Mouse (Mus musculus) limb, embryonic 13.5 days (tissue): ENCODE data around the gene Ppie. TPM values are rescaled to one million over a fixed set of nuclear protein-coding genes. Genes with fewer than 3 reads are reported as not detected.

ENCODE experiments used
- ATAC-seq: fragments of 200-750 bp; cut with Nextera tagmentation; 2 replicates; pipeline ENCODE4 v1.8.0; 2017; ENCODE audit warnings: low read depth, moderate number of reproducible peaks, moderate TSS enrichment; ENCODE audit not compliant: low FRiP score
- H3K27ac ChIP-seq: fragments of 300-500 bp; sonication (generic); 2 replicates; pipeline ENCODE4 v1.5.1; 2015; ENCODE audit warnings: inconsistent platforms, mild to moderate bottlenecking, moderate library complexity
- H3K27me3 ChIP-seq: fragments of 300-500 bp; sonication (generic); 2 replicates; pipeline ENCODE4 v1.6.1; 2015; ENCODE audit warnings: mild to moderate bottlenecking, inconsistent platforms
- H3K36me3 ChIP-seq: fragments of 300-500 bp; sonication (generic); 2 replicates; pipeline ENCODE4 v1.6.1; 2015; ENCODE audit warnings: inconsistent platforms, mild to moderate bottlenecking, moderate library complexity
- H3K4me1 ChIP-seq: fragments of 300-500 bp; sonication (generic); 2 replicates; pipeline ENCODE4 v1.6.1; 2015; ENCODE audit warnings: inconsistent platforms
- H3K4me2 ChIP-seq: fragments of 300-500 bp; sonication (generic); replicated peaks from 2 replicates; pipeline ENCODE4 v1.6.1; 2015; ENCODE audit warnings: inconsistent platforms, mild to moderate bottlenecking, moderate library complexity
- H3K4me3 ChIP-seq: fragments of 300-500 bp; sonication (generic); 2 replicates; pipeline ENCODE4 v1.5.1; 2015; ENCODE audit warnings: moderate library complexity, mild to moderate bottlenecking, inconsistent platforms
- H3K9ac ChIP-seq: fragments of 300-500 bp; sonication (generic); 2 replicates; pipeline ENCODE4 v1.6.1; 2015; ENCODE audit warnings: mild to moderate bottlenecking, inconsistent platforms
- H3K9me3 ChIP-seq: fragments of 300-500 bp; sonication (generic); 2 replicates; pipeline ENCODE4 v1.6.1; 2016; ENCODE audit warnings: inconsistent platforms
- WGBS: fragments of 180-500 bp; shearing (Covaris S2); methylation state at CpG from one replicate; pipeline ENCODE4 v1.1.7; 2015; 5-methylcytosine and 5-hydroxymethylcytosine counted together
- polyA plus RNA-seq: library from polyadenylated mRNA; unstranded; fragments of >200 nt; fragmentation: Nextera tagmentation; extraction: Ambion mirVana; gene quantifications from 2 replicates; pipeline ENCODE4 v1.2.1, GENCODE M21; 2015

Ppie gene
- polyA plus RNA-seq, 1 experiment from 2014 or later = 103 TPM

- no peak for ATAC-seq
- no peaks in the 10 kb centered on the region for H3K36me3 ChIP-seq
- no peak overlapping the region for H3K27ac ChIP-seq
- H3K4me3 ChIP-seq = no peak overlapping the region
- no peak overlapping the region for H3K9ac ChIP-seq
- 0 out of 2 replicates have a peak, but pooled peaks cover 4% of the 10 kb centered on the region for H3K4me1 ChIP-seq
- no peaks in the 10 kb centered on the region for H3K9me3 ChIP-seq
- H3K4me2 ChIP-seq = no peak overlapping the region
- 75% methylated on average over 2 of the region's 2 CpGs for WGBS
- H3K27me3 ChIP-seq = no peaks in the 10 kb centered on the region; the same call in 1 of the 2 replicates
Observed at GRCm38 (mm10) chr4:123085290-123085689, 54.5 kb downstream of the Ppie start.

DNA sequence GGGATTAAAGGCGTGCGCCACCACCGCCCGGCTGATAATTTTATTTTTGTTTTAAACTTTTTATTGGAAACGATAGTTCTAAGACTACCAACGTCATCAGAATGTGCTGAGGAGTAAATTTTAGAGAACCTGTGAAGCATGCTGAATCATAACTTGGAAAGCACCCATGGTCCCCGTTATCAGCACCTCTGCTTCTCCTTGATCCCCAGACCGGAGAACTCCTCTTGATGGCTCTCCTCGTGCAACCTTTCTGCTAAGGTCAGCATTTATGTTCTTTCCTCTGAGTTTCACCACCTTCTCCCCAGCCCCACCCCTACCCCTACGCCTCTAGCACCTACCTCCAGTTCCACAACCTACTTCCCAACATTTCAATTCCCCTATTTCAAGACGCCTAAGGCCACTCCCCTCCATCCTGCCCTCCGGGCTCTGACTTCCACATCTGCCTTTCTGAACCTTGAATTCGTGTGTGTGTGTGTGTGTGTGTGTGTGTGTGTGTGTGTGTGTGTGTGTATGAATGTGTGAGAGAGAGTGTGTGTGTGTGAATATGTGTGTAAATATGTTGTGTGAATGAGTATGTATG is 56.3 kb downstream of the Ppie start:
- H3K36me3 ChIP-seq = no peaks in the 10 kb centered on the region

GRCm38 (mm10) chr4:123082283-123083163 is 57.2 kb downstream of the Ppie start:
- peak; percentile 48 for ATAC-seq
- Histone ChIP-seq H3K4me3 (no peak overlapping the region), H3K9me3 (peaks cover 2% of the 10 kb centered on the region; the same call in 1 of the 2 replicates), H3K27me3 (no peaks in the 10 kb centered on the region; the same call in 1 of the 2 replicates), H3K36me3 (no peaks in the 10 kb centered on the region), H3K9ac (no peak overlapping the region), H3K4me1 (0 out of 2 replicates have a peak, but pooled peaks cover 4% of the 10 kb centered on the region), H3K4me2 (no peak overlapping the region), H3K27ac (no peak overlapping the region)
- 73% methylated on average over 20 of the region's 20 CpGs for WGBS

More for the DNA sequence above, 56.3 kb downstream of the Ppie start:
- no peak overlapping the region for H3K27ac ChIP-seq
- no peaks in the 10 kb centered on the region; the same call in 1 of the 2 replicates for H3K27me3 ChIP-seq
- H3K9ac ChIP-seq = no peak overlapping the region
- no peaks in the 10 kb centered on the region for H3K9me3 ChIP-seq
- no peak overlapping the region for H3K4me2 ChIP-seq
- no peak for ATAC-seq
- H3K4me3 ChIP-seq = no peak overlapping the region
- 0 out of 2 replicates have a peak, but pooled peaks cover 4% of the 10 kb centered on the region for H3K4me1 ChIP-seq
- 66% methylated on average over 13 of the region's 13 CpGs for WGBS

- ATAC-seq = no peak
- Histone ChIP-seq H3K4me1 (0 out of 2 replicates have a peak, but pooled peaks cover 4% of the 10 kb centered on the region), H3K4me2 (no peak overlapping the region), H3K27me3 (no peaks in the 10 kb centered on the region; the same call in 1 of the 2 replicates), H3K9ac (no peak overlapping the region), H3K27ac (no peak overlapping the region), H3K9me3 (peaks cover 4% of the 10 kb centered on the region; the same call in 1 of the 2 replicates), H3K36me3 (no peaks in the 10 kb centered on the region), H3K4me3 (no peak overlapping the region)
- WGBS = 36% methylated on average over 13 of the region's 13 CpGs
Observed at GRCm38 (mm10) chr4:123080791-123081190, 59.0 kb downstream of the Ppie start.

DNA sequence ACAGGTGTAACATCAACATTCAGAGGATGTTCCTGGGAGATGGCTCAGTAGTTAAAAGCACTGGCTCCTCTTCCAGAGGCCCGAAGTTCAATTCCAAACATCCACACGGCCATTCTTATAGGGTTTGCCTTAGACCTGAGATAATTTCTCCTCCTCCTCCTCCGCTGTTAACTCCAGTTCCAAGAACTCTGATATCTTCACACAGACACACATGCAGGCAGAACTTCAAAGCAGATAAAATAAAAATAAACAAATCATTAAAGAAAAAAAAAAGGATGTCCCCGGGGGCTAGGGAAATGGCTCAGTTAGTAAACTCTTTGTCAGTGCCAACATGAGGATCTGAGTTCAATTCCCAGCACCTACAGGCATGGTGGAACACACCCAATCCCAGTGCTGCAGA is 61.5 kb downstream of the Ppie start:
- Histone ChIP-seq H3K4me1 (0 out of 2 replicates have a peak, but pooled peaks cover 4% of the 10 kb centered on the region), H3K4me2 (no peak overlapping the region), H3K27ac (no peak overlapping the region), H3K9me3 (peaks cover 4% of the 10 kb centered on the region; the same call in 1 of the 2 replicates), H3K36me3 (no peaks in the 10 kb centered on the region), H3K4me3 (no peak overlapping the region), H3K9ac (no peak overlapping the region), H3K27me3 (no peaks in the 10 kb centered on the region; the same call in 1 of the 2 replicates)
- WGBS = 82% methylated on average over 4 of the region's 4 CpGs
- no peak for ATAC-seq

Other genes with a start within 250 kb of the Ppie start
- 8.0 and 9.1 TPM in 2 replicates for gene Mfsd2a, start 178.8 kb downstream of the Ppie start, polyA plus RNA-seq
- 28.2 and 29.2 TPM in 2 replicates for gene Mycl, start 144.3 kb downstream of the Ppie start, polyA plus RNA-seq
- 19.1 and 21.5 TPM in 2 replicates for gene Trit1, start 123.4 kb downstream of the Ppie start, polyA plus RNA-seq
- 0.28 and 0.89 TPM in 2 replicates for gene Bmp8b, start 34.8 kb downstream of the Ppie start, polyA plus RNA-seq
- gene Oxct2b, start 23.7 kb downstream of the Ppie start, polyA plus RNA-seq = 0.10 TPM in 1 of 2 replicates, not detected in the other
- 0.59 and 0.76 TPM in 2 replicates for gene Hpcal4, start 43.3 kb upstream of the Ppie start, polyA plus RNA-seq
- gene Nt5c1a, start 61.6 kb upstream of the Ppie start, polyA plus RNA-seq = not detected in 2 replicates
- gene Heyl, start 93.6 kb upstream of the Ppie start, polyA plus RNA-seq = 5.7 and 6.5 TPM in 2 replicates
- 43.9 and 45.8 TPM in 2 replicates for gene Pabpc4, start 122.4 kb upstream of the Ppie start, polyA plus RNA-seq
- not detected in 2 replicates for gene Oxct2a, start 183.7 kb upstream of the Ppie start, polyA plus RNA-seq
- 0.83 and 0.92 TPM in 2 replicates for gene Bmp8a, start 203.3 kb upstream of the Ppie start, polyA plus RNA-seq